8 mouse cellular contexts compared by ENCODE assay signal in the genomic region with DNA sequence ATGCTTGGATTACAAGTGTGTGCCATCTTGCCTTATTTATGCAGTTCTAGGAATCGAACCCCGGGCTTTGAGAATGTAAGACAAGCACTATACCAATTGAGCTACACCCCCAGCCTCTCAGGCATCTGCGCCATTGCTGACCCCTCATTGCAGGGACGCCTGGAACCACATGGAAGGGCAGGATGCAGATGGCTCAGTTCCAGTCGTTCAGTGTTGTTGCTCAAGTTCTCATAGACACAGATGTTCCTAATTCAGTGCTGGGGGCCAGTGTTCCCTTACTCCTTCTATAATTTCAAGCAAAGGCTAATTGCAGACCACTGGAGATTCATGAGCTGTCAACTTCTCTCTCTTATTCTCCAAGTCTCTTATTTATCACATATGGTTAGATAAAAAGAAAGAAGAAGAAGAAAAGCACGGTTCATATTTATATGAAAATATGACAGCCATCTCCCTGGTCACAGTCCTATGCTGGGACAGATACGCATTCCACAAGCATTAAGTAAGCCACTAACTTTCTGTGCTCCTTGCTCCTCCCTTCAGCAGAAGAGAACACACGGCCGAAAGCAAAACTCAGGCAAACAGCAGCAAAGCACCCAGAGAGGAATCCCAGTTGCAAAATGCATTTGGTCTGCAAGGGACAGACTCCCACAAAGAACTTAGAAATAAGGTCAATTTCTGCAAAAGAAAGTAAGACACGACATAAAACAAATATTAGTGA. TPM values are rescaled to one million over a fixed set of nuclear protein-coding genes. Genes with fewer than 3 reads are reported as not detected.
DNase-seq lines count a peak whose midpoint lies in the region; ATAC-seq and TF ChIP-seq lines count a peak whose summit lies in the region.

No protein-coding gene starts in this region.

- TF ChIP-seq CTCF in heart, adult 2 months (IDR thresholded peaks at IDR 0.05), result no peak

- H3K27ac ChIP-seq in heart, adult 2 months, result peak overlapping the region; percentile 87
- no peak overlapping the region for H3K27ac ChIP-seq in midbrain, embryonic 10.5 days (replicated peaks)

- H3K79me2 ChIP-seq in heart, adult 2 months (replicated peaks; ENCODE audit: control insufficient read depth, insufficient read depth, low read length), result no peaks in the 10 kb centered on the region

- ATAC-seq in megakaryocyte-erythroid progenitor cell, adult 5-6 weeks (replicated peaks; ENCODE audit: low FRiP score, low TSS enrichment, poor library complexity, severe bottlenecking), result peak; percentile 19; the same call in 1 of the 2 replicates

- no peaks in the 10 kb centered on the region for H3K9me3 ChIP-seq in midbrain, embryonic 10.5 days (replicated peaks)

- 42% methylated on average over 10 of the region's 10 CpGs for WGBS in heart, adult 2 months
- WGBS in midbrain, embryonic 10.5 days, result 83% methylated on average over 10 of the region's 10 CpGs

- no peak overlapping the region for H3K9ac ChIP-seq in heart, adult 2 months (ENCODE audit: low read depth, low read length)

- peaks cover 2% of the 10 kb centered on the region; the same call in 1 of the 2 replicates for H3K36me3 ChIP-seq in heart, adult 2 months (ENCODE audit: control insufficient read depth, insufficient read depth, low read length)
- H3K36me3 ChIP-seq in midbrain, embryonic 10.5 days, result no peaks in the 10 kb centered on the region

- DNase-seq in heart, adult 18-20 months, result peak; percentile 64 to 73
- no peak for DNase-seq in heart, postnatal 25 days (ENCODE audit: low spot score)
- peak; percentile 48 to 50 for DNase-seq in heart, adult 2 months
- DNase-seq in kidney, postnatal 4 days, result peak; percentile 63 to 74
- DNase-seq in cerebellum, adult 18-20 months, result no peak
- DNase-seq in midbrain, embryonic 10.5 days (ENCODE audit: low spot score), result no peak
- no peak for DNase-seq in gastrocnemius, postnatal 10 days

- no peak for TF ChIP-seq EP300 in heart, adult 2 months (IDR thresholded peaks at IDR 0.05; ENCODE audit: insufficient read depth, low read depth, low read length)

- H3K27me3 ChIP-seq in heart, adult 2 months (ENCODE audit: control insufficient read depth, insufficient read depth, low read length), result no peaks in the 10 kb centered on the region
- H3K27me3 ChIP-seq in midbrain, embryonic 10.5 days (ENCODE audit: low read depth, poor library complexity, severe bottlenecking), result no peaks in the 10 kb centered on the region

- intact Hi-C loops in heart, postnatal 25 days (cut with DNase I), result no loop called here
- intact Hi-C loops in heart, adult 2 months (cut with DNase I), result no loop called here

- peaks cover 14% of the 10 kb centered on the region for H3K4me1 ChIP-seq in heart, adult 2 months (ENCODE audit: control insufficient read depth, insufficient read depth, low read length)
- peaks cover 8% of the 10 kb centered on the region for H3K4me1 ChIP-seq in midbrain, embryonic 10.5 days

- no peak overlapping the region for H3K4me3 ChIP-seq in heart, adult 2 months
- no peak overlapping the region for H3K4me3 ChIP-seq in midbrain, embryonic 10.5 days

- TF ChIP-seq POLR2A in heart, adult 2 months (IDR thresholded peaks at IDR 0.05; ENCODE audit: insufficient read depth, low read depth, low read length), result 0 out of 2 replicates have a peak, but pooled peaks have one; percentile 36

RNA-seq across cellular contexts. Expression of a gene that starts 22.3 kb away (rescaled TPM):
- 10 to 100 TPM; 10.3 to 11.8 TPM for total RNA-seq in heart, adult 18-20 months (2021)
- 10 to 100 TPM; 14.3 to 15.7 TPM for total RNA-seq in heart, postnatal 25 days (2021)
- total RNA-seq in heart, adult 2 months (2021), result 10 to 100 TPM; 11.0 to 12.9 TPM
- polyA plus RNA-seq in heart, adult 2 months (2012; rRNA removed), result 11.6 and 14.3 TPM in 2 replicates
- total RNA-seq in megakaryocyte-erythroid progenitor cell, adult 5-6 weeks (2014; fragmentation: Nextera tagmentation), result 29.1 and 29.3 TPM in 2 replicates
- total RNA-seq in megakaryocyte-erythroid progenitor cell, adult 5-6 weeks (2017), result 8.2 and 14.8 TPM in 2 replicates
- polyA plus RNA-seq in midbrain, embryonic 10.5 days (2016; fragmentation: Nextera tagmentation; extraction: Ambion mirVana), result 8.4 and 9.3 TPM in 2 replicates
- total RNA-seq in gastrocnemius, postnatal 10 days (2021), result 10 to 100 TPM; 16.7 to 25.1 TPM

Comparison
In these comparisons a context has a peak if more than half of its experiments do, and no peak if none do; other contexts are left out.
1. DNase-seq: peak in heart, adult 18-20 months (2 of 2), heart, adult 2 months (2 of 2) and kidney, postnatal 4 days (2 of 2); none in heart, postnatal 25 days (single experiment), cerebellum, adult 18-20 months (0 of 2), midbrain, embryonic 10.5 days (single experiment) and gastrocnemius, postnatal 10 days (single experiment).